ENCODE assay signal across 7 mouse cellular contexts in genomic region chr3:53462701-53463045, GRCm38 (mm10). TPM values are rescaled to one million over a fixed set of nuclear protein-coding genes. Genes with fewer than 3 reads are reported as not detected.
DNase-seq lines count a peak whose midpoint lies in the region; ATAC-seq lines count a peak whose summit lies in the region.

No protein-coding gene starts in this region.

- H3K9ac ChIP-seq in embryonic facial prominence, embryonic 14.5 days (ENCODE audit: low read depth, low read length) = peak overlapping the region; percentile 95
- peak overlapping the region; percentile 94 for H3K9ac ChIP-seq in limb, embryonic 13.5 days
- H3K9ac ChIP-seq in stomach, embryonic 15.5 days = peak overlapping the region; percentile 80

- peaks cover 18% of the 10 kb centered on the region for H3K4me1 ChIP-seq in embryonic facial prominence, embryonic 14.5 days (ENCODE audit: control insufficient read depth, insufficient read depth, low read length)
- peaks cover 34% of the 10 kb centered on the region for H3K4me1 ChIP-seq in limb, embryonic 13.5 days
- H3K4me1 ChIP-seq in stomach, embryonic 15.5 days = peaks cover 18% of the 10 kb centered on the region

- peak overlapping the region; percentile 86 for H3K4me3 ChIP-seq in embryonic facial prominence, embryonic 14.5 days (ENCODE audit: low read depth, low read length)
- H3K4me3 ChIP-seq in limb, embryonic 13.5 days = peak overlapping the region; percentile 87
- peak overlapping the region; percentile 94 for H3K4me3 ChIP-seq in stomach, embryonic 15.5 days (replicated peaks)

- peaks cover 23% of the 10 kb centered on the region for H3K36me3 ChIP-seq in embryonic facial prominence, embryonic 14.5 days (ENCODE audit: control insufficient read depth, insufficient read depth, low read length)
- H3K36me3 ChIP-seq in limb, embryonic 13.5 days = peaks cover 29% of the 10 kb centered on the region
- H3K36me3 ChIP-seq in stomach, embryonic 15.5 days = peaks cover 13% of the 10 kb centered on the region; the same call in 1 of the 2 replicates

- DNase-seq in right cerebral cortex, adult 18-20 months = peak; percentile 20
- DNase-seq in right cerebral cortex, postnatal 10 days (ENCODE audit: low spot score in 2 of 2) = no peak
- no peak for DNase-seq in embryonic facial prominence, embryonic 14.5 days (ENCODE audit: low spot score)
- DNase-seq in Muller cell, postnatal 12 days (ENCODE audit: inconsistent ontology term) = no peak
- DNase-seq in thymus, postnatal 25 days = no peak

- ATAC-seq in embryonic facial prominence, embryonic 14.5 days (ENCODE audit: low read depth) = no peak
- ATAC-seq in limb, embryonic 13.5 days (ENCODE audit: low FRiP score, low read depth) = no peak
- no peak for ATAC-seq in stomach, embryonic 15.5 days (ENCODE audit: insufficient read depth, low FRiP score, low read depth)

- H3K27ac ChIP-seq in embryonic facial prominence, embryonic 14.5 days (replicated peaks; ENCODE audit: low read depth, low read length) = peak overlapping the region; percentile 79
- H3K27ac ChIP-seq in limb, embryonic 13.5 days = peak overlapping the region; percentile 81
- peak overlapping the region; percentile 89 for H3K27ac ChIP-seq in stomach, embryonic 15.5 days

- H3K4me2 ChIP-seq in embryonic facial prominence, embryonic 14.5 days (ENCODE audit: low read depth, low read length) = peak overlapping the region; percentile 80
- H3K4me2 ChIP-seq in limb, embryonic 13.5 days (replicated peaks) = peak overlapping the region; percentile 82
- peak overlapping the region; percentile 68 for H3K4me2 ChIP-seq in stomach, embryonic 15.5 days

- WGBS in embryonic facial prominence, embryonic 14.5 days = 5% methylated on average over 9 of the region's 9 CpGs
- WGBS in limb, embryonic 13.5 days = 3% methylated on average over 9 of the region's 9 CpGs
- 5% methylated on average over 9 of the region's 9 CpGs for WGBS in stomach, embryonic 15.5 days

- H3K27me3 ChIP-seq in embryonic facial prominence, embryonic 14.5 days (replicated peaks; ENCODE audit: control insufficient read depth, insufficient read depth, low read length) = no peaks in the 10 kb centered on the region
- no peaks in the 10 kb centered on the region for H3K27me3 ChIP-seq in limb, embryonic 13.5 days
- no peaks in the 10 kb centered on the region for H3K27me3 ChIP-seq in stomach, embryonic 15.5 days (replicated peaks)

- H3K9me3 ChIP-seq in embryonic facial prominence, embryonic 14.5 days (ENCODE audit: control insufficient read depth, low read length) = no peaks in the 10 kb centered on the region
- H3K9me3 ChIP-seq in limb, embryonic 13.5 days = no peaks in the 10 kb centered on the region
- H3K9me3 ChIP-seq in stomach, embryonic 15.5 days = no peaks in the 10 kb centered on the region

RNA-seq across cellular contexts. Expression of gene Nhlrc3, which starts 0.5 kb away (rescaled TPM):
- 10.2 and 10.6 TPM in 2 replicates for polyA plus RNA-seq in embryonic facial prominence, embryonic 14.5 days (2014; fragmentation: Nextera tagmentation; extraction: Ambion mirVana)
- 11.9 TPM in 2 replicates for polyA plus RNA-seq in limb, embryonic 13.5 days (2015; fragmentation: Nextera tagmentation; extraction: Ambion mirVana)
- polyA plus RNA-seq in stomach, embryonic 15.5 days (2015; fragmentation: Nextera tagmentation; extraction: Ambion mirVana) = 10.8 and 11.2 TPM in 2 replicates

RNA-seq across cellular contexts. Expression of gene Proser1, which starts 0.8 kb away (rescaled TPM):
- polyA plus RNA-seq in embryonic facial prominence, embryonic 14.5 days (2014; fragmentation: Nextera tagmentation; extraction: Ambion mirVana) = 10.5 and 12.9 TPM in 2 replicates
- polyA plus RNA-seq in limb, embryonic 13.5 days (2015; fragmentation: Nextera tagmentation; extraction: Ambion mirVana) = 22.1 and 22.9 TPM in 2 replicates
- 17.4 and 18.2 TPM in 2 replicates for polyA plus RNA-seq in stomach, embryonic 15.5 days (2015; fragmentation: Nextera tagmentation; extraction: Ambion mirVana)

RNA-seq across cellular contexts. Expression of gene Stoml3, which starts 25.8 kb away (rescaled TPM):
- polyA plus RNA-seq in embryonic facial prominence, embryonic 14.5 days (2014; fragmentation: Nextera tagmentation; extraction: Ambion mirVana) = 0.18 and 1.4 TPM in 2 replicates
- polyA plus RNA-seq in limb, embryonic 13.5 days (2015; fragmentation: Nextera tagmentation; extraction: Ambion mirVana) = 0.15 and 0.20 TPM in 2 replicates
- 0.14 TPM in 1 of 2 replicates, not detected in the other for polyA plus RNA-seq in stomach, embryonic 15.5 days (2015; fragmentation: Nextera tagmentation; extraction: Ambion mirVana)
